Comparison of ENCODE assay signal across 8 mouse cellular contexts in genomic region chr2:168205681-168206631, GRCm38 (mm10). TPM values are rescaled to one million over a fixed set of nuclear protein-coding genes. Genes with fewer than 3 reads are reported as not detected.
DNase-seq lines count a peak whose midpoint lies in the region; ATAC-seq and TF ChIP-seq lines count a peak whose summit lies in the region.

No protein-coding gene starts in this region.

- H3K27me3 ChIP-seq in forebrain, postnatal 0 days (ENCODE audit: insufficient read depth, low read length): no peaks in the 10 kb centered on the region
- H3K27me3 ChIP-seq in intestine, postnatal 0 days (replicated peaks; ENCODE audit: control insufficient read depth, insufficient read depth, low read length): no peaks in the 10 kb centered on the region

- H3K4me2 ChIP-seq in forebrain, postnatal 0 days (ENCODE audit: low read depth): peak overlapping the region; percentile 71
- peak overlapping the region; percentile 71 for H3K4me2 ChIP-seq in intestine, postnatal 0 days (replicated peaks; ENCODE audit: low read depth)

- peak overlapping the region; percentile 99 for H3K4me3 ChIP-seq in forebrain, postnatal 0 days (ENCODE audit: low read depth, low read length)
- peak overlapping the region; percentile 96 for H3K4me3 ChIP-seq in intestine, postnatal 0 days (ENCODE audit: low read depth, low read length)

- peak; percentile 8 for ATAC-seq in forebrain, postnatal 0 days
- ATAC-seq in intestine, postnatal 0 days: no peak

- peak; percentile 16 to 18 for DNase-seq in lung, adult 18-20 months
- no peak for DNase-seq in lung, postnatal 36 days
- peak; percentile 25 to 62 for DNase-seq in cerebellum, adult 18-20 months
- peak; percentile 43 for DNase-seq in forebrain, postnatal 0 days
- peak; percentile 35 for DNase-seq in liver
- peak; percentile 47 for DNase-seq in naive thymus-derived CD4-positive, alpha-beta T cell, adult 2 months (ENCODE audit: low read depth)
- DNase-seq in thymus, adult 18-20 months: peak; percentile 36 to 38

- peaks cover 20% of the 10 kb centered on the region for H3K36me3 ChIP-seq in forebrain, postnatal 0 days (ENCODE audit: insufficient read depth)
- H3K36me3 ChIP-seq in intestine, postnatal 0 days (ENCODE audit: control insufficient read depth, insufficient read depth): peaks cover 17% of the 10 kb centered on the region; the same call in 1 of the 2 replicates

- no peaks in the 10 kb centered on the region for H3K9me3 ChIP-seq in forebrain, postnatal 0 days (ENCODE audit: low read length)
- no peaks in the 10 kb centered on the region for H3K9me3 ChIP-seq in intestine, postnatal 0 days (ENCODE audit: control insufficient read depth)

- WGBS in forebrain, postnatal 0 days: under 1% methylated on average over 45 of the region's 49 CpGs
- 1% methylated on average over 43 of the region's 49 CpGs for WGBS in intestine, postnatal 0 days

- peak overlapping the region; percentile 99 for H3K27ac ChIP-seq in forebrain, postnatal 0 days (ENCODE audit: low read depth, low read length)
- H3K27ac ChIP-seq in intestine, postnatal 0 days (ENCODE audit: low read depth, low read length): peak overlapping the region; percentile 99

- peak overlapping the region; percentile 100 for H3K9ac ChIP-seq in forebrain, postnatal 0 days
- H3K9ac ChIP-seq in intestine, postnatal 0 days (ENCODE audit: low read depth, low read length): peak overlapping the region; percentile 99

- no peak for TF ChIP-seq CTCF in forebrain, postnatal 0 days (IDR thresholded peaks at IDR 0.05; ENCODE audit: low read depth)
- TF ChIP-seq CTCF in intestine, postnatal 0 days (IDR thresholded peaks at IDR 0.05; ENCODE audit: low read depth): no peak

- peaks cover 9% of the 10 kb centered on the region for H3K4me1 ChIP-seq in forebrain, postnatal 0 days (ENCODE audit: insufficient read depth)
- H3K4me1 ChIP-seq in intestine, postnatal 0 days (replicated peaks; ENCODE audit: control insufficient read depth, insufficient read depth, low read length): no peaks in the 10 kb centered on the region

RNA-seq across cellular contexts. Expression of gene Adnp, which starts 1.0 kb away (rescaled TPM):
- 22.0 and 41.8 TPM in 2 replicates for total RNA-seq in forebrain, postnatal 0 days (2014; rRNA removed)
- 9.2 and 15.4 TPM in 2 replicates for polyA plus RNA-seq in forebrain, postnatal 0 days (2015; fragmentation: Nextera tagmentation; extraction: Ambion mirVana)
- 5.4 and 6.5 TPM in 2 replicates for polyA plus RNA-seq in intestine, postnatal 0 days (2015; fragmentation: Nextera tagmentation; extraction: Ambion mirVana)

RNA-seq across cellular contexts. Expression of gene Gm20716, which starts 24.2 kb away (rescaled TPM):
- 42.9 and 47.9 TPM in 2 replicates for total RNA-seq in forebrain, postnatal 0 days (2014; rRNA removed)
- 9.1 and 16.3 TPM in 2 replicates for polyA plus RNA-seq in forebrain, postnatal 0 days (2015; fragmentation: Nextera tagmentation; extraction: Ambion mirVana)
- polyA plus RNA-seq in intestine, postnatal 0 days (2015; fragmentation: Nextera tagmentation; extraction: Ambion mirVana): 4.8 and 5.2 TPM in 2 replicates

RNA-seq across cellular contexts. Expression of gene Dpm1, which starts 24.4 kb away (rescaled TPM):
- total RNA-seq in forebrain, postnatal 0 days (2014; rRNA removed): 13.4 and 21.4 TPM in 2 replicates
- 94.5 and 112 TPM in 2 replicates for polyA plus RNA-seq in forebrain, postnatal 0 days (2015; fragmentation: Nextera tagmentation; extraction: Ambion mirVana)
- 130 and 131 TPM in 2 replicates for polyA plus RNA-seq in intestine, postnatal 0 days (2015; fragmentation: Nextera tagmentation; extraction: Ambion mirVana)

RNA-seq across cellular contexts. Expression of gene Mocs3, which starts 24.5 kb away (rescaled TPM):
- total RNA-seq in forebrain, postnatal 0 days (2014; rRNA removed): 23.1 and 23.6 TPM in 2 replicates
- 8.6 and 9.9 TPM in 2 replicates for polyA plus RNA-seq in forebrain, postnatal 0 days (2015; fragmentation: Nextera tagmentation; extraction: Ambion mirVana)
- polyA plus RNA-seq in intestine, postnatal 0 days (2015; fragmentation: Nextera tagmentation; extraction: Ambion mirVana): 6.6 and 7.3 TPM in 2 replicates
